Mouse (Mus musculus) heart, postnatal 14 days (tissue): ENCODE measurements around the gene Figla. TPM values are rescaled to one million over a fixed set of nuclear protein-coding genes. Genes with fewer than 3 reads are reported as not detected.

ENCODE experiments used
- DNase-seq, 2 experiments: peaks; one replicate each; pipeline ENCODE4 v3.0.0; 2021 to 2022
- intact Hi-C: fragments of 180-260 bp; cut with DNase I; formaldehyde crosslinking; loops from one replicate; pipeline ENCODE4 v1.15.1; 2025
- total RNA-seq, 2 experiments: library from RNA; stranded (reverse); gene quantifications; 2 replicates each; pipeline ENCODE4 v1.2.3; 2021

Gene Figla
- total RNA-seq, 2 experiments from 2014 or later: not detected

GRCm38 (mm10) chr6:86028150-86028549, 12.2 kb downstream of the Figla start:
- DNase-seq: no peak
- intact Hi-C loops: no loop called here

GRCm38 (mm10) chr6:86028601-86029322, 12.8 kb downstream of the Figla start, which contains the start of gene Add2:
Add2 (plus strand) TSS chr6:86028681.
- intact Hi-C loops: no loop called here
- peak; percentile 6 to 31 for DNase-seq

- DNase-seq: no peak
- intact Hi-C loops: no loop called here
Measured at GRCm38 (mm10) chr6:86029323-86029713, 13.3 kb downstream of the Figla start.

GRCm38 (mm10) chr6:86031527-86031926, 15.6 kb downstream of the Figla start:
- no peak for DNase-seq
- intact Hi-C loops: no loop called here

- intact Hi-C loops: no loop called here
Measured at GRCm38 (mm10) chr6:86033635-86034034, 17.7 kb downstream of the Figla start.

GRCm38 (mm10) chr6:86038901-86039300, 22.9 kb downstream of the Figla start:
- no peak for DNase-seq
- intact Hi-C loops: no loop called here

More at GRCm38 (mm10) chr6:86033635-86034034, 17.7 kb downstream of the Figla start:
- DNase-seq: no peak

- DNase-seq: no peak
- intact Hi-C loops: no loop called here
Measured at GRCm38 (mm10) chr6:86040140-86040539, 24.2 kb downstream of the Figla start.

- no peak for DNase-seq
- intact Hi-C loops: no loop called here
Measured at GRCm38 (mm10) chr6:86047510-86047909, 31.5 kb downstream of the Figla start.

GRCm38 (mm10) chr6:86048509-86048908, 32.5 kb downstream of the Figla start:
- intact Hi-C loops: no loop called here

GRCm38 (mm10) chr6:86050586-86051268, 34.8 kb downstream of the Figla start:
- intact Hi-C loops: no loop called here
- no peak for DNase-seq

More at GRCm38 (mm10) chr6:86048509-86048908, 32.5 kb downstream of the Figla start:
- no peak for DNase-seq

GRCm38 (mm10) chr6:86052032-86052459, 36.1 kb downstream of the Figla start:
- intact Hi-C loops: no loop called here
- DNase-seq: no peak

- no peak for DNase-seq
- intact Hi-C loops: no loop called here
Measured at GRCm38 (mm10) chr6:86052556-86052955, 36.6 kb downstream of the Figla start.

GRCm38 (mm10) chr6:86053099-86053498, 37.1 kb downstream of the Figla start:
- no peak for DNase-seq
- intact Hi-C loops: no loop called here

GRCm38 (mm10) chr6:86053594-86053993, 37.6 kb downstream of the Figla start:
- intact Hi-C loops: no loop called here

GRCm38 (mm10) chr6:86058475-86058874, 42.5 kb downstream of the Figla start:
- no peak for DNase-seq
- intact Hi-C loops: no loop called here

More at GRCm38 (mm10) chr6:86053594-86053993, 37.6 kb downstream of the Figla start:
- no peak for DNase-seq

- no peak for DNase-seq
- intact Hi-C loops: no loop called here
Measured at GRCm38 (mm10) chr6:86059151-86059853, 43.3 kb downstream of the Figla start.

GRCm38 (mm10) chr6:86060170-86060569, 44.2 kb downstream of the Figla start:
- no peak for DNase-seq
- intact Hi-C loops: no loop called here

GRCm38 (mm10) chr6:86062226-86062625, 46.3 kb downstream of the Figla start:
- no peak for DNase-seq
- intact Hi-C loops: no loop called here

GRCm38 (mm10) chr6:86062684-86063083, 46.7 kb downstream of the Figla start:
- no peak for DNase-seq
- intact Hi-C loops: no loop called here

- intact Hi-C loops: no loop called here
- no peak for DNase-seq
Measured at GRCm38 (mm10) chr6:86064318-86065016, 48.5 kb downstream of the Figla start.

GRCm38 (mm10) chr6:86066727-86067126, 50.8 kb downstream of the Figla start:
- intact Hi-C loops: no loop called here
- no peak for DNase-seq
